Mouse (Mus musculus) bone marrow macrophage, adult 2 months (primary cell): ENCODE results near the gene Emc3.

ENCODE experiments used
- CTCF ChIP-seq: IDR thresholded peaks from 2 replicates; pipeline ENCODE4 v1.5.1; 2012; ENCODE audit warnings: low read depth, mild to moderate bottlenecking, low read length, moderate library complexity
- POLR2A ChIP-seq: IDR thresholded peaks from 2 replicates; pipeline ENCODE4 v1.6.1; 2012; ENCODE audit warnings: mild to moderate bottlenecking, low read depth, low read length, borderline replicate concordance

DNA sequence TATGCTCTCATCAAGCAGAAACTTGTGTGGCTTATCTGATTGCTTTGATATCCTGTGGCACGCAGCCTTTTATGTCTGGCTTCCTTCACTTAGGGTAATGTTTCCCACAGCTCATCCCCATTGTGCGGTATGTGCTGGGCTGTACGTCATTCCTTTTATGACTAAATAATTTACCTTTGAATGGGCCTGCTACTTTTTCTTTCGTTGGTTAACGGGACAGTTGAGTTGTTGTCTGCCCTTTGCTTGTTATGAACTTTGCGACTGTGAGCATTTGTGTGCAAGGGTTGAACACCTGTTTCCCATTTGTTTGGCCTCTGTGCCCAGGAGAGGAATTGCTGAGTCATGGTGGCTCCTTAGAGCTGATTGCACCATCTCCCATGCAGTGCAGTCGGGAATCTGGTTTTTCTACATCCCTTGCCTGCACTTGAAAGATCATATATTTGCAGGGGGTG is 44.3 kb downstream of the Emc3 start:
- TF ChIP-seq POLR2A (no peak), CTCF (no peak)
